Mouse (Mus musculus): ENCODE results near the gene 1700003F12Rik.

GRCm38 (mm10) chr2:154595775-154596174, 48.9 kb downstream of the 1700003F12Rik start:
- TF ChIP-seq POLR2A (IDR thresholded peaks at IDR 0.05; ENCODE audit: extremely low read depth, insufficient read depth, low read length): no peak
- no peak for TF ChIP-seq CTCF (IDR thresholded peaks at IDR 0.05; ENCODE audit: low read depth, low read length)
